ENCODE assay signal across 12 mouse cellular contexts in genomic region chr1:33714796-33715195, GRCm38 (mm10). TPM values are rescaled to one million over a fixed set of nuclear protein-coding genes. Genes with fewer than 3 reads are reported as not detected.
A peak's percentile ranks its signal among the peaks of the same experiment; 100 is the strongest.
DNase-seq lines count a peak whose midpoint lies in the region; ATAC-seq and TF ChIP-seq lines count a peak whose summit lies in the region.
"Had no signal": no experiment of that assay in that cellular context is flagged by ENCODE, and none has a peak within 500 bp of the region (broad histone marks: within the 10 kb centered on the region; RNA-seq: fewer than 3 reads in every experiment).

No protein-coding gene starts in this region.

- no peaks in the 10 kb centered on the region for H3K9me3 ChIP-seq in forebrain, embryonic 10.5 days
- H3K9me3 ChIP-seq in forebrain, postnatal 0 days (ENCODE audit: low read length): no peaks in the 10 kb centered on the region
- no peaks in the 10 kb centered on the region for H3K9me3 ChIP-seq in midbrain, embryonic 10.5 days (replicated peaks)
- no peaks in the 10 kb centered on the region for H3K9me3 ChIP-seq in midbrain, postnatal 0 days (ENCODE audit: low read length)
- H3K9me3 ChIP-seq in limb, embryonic 13.5 days: no peaks in the 10 kb centered on the region

- H3K27me3 ChIP-seq in forebrain, embryonic 10.5 days (ENCODE audit: poor library complexity, severe bottlenecking): 0 out of 2 replicates have a peak, but pooled peaks cover 4% of the 10 kb centered on the region
- H3K27me3 ChIP-seq in forebrain, postnatal 0 days (ENCODE audit: insufficient read depth, low read length): no peaks in the 10 kb centered on the region
- 0 out of 2 replicates have a peak, but pooled peaks cover 3% of the 10 kb centered on the region for H3K27me3 ChIP-seq in midbrain, embryonic 10.5 days (ENCODE audit: low read depth, poor library complexity, severe bottlenecking)
- no peaks in the 10 kb centered on the region for H3K27me3 ChIP-seq in midbrain, postnatal 0 days (ENCODE audit: insufficient read depth, low read length)
- no peaks in the 10 kb centered on the region for H3K27me3 ChIP-seq in limb, embryonic 13.5 days

- no peak for TF ChIP-seq CTCF in forebrain, postnatal 0 days (IDR thresholded peaks at IDR 0.05; ENCODE audit: low read depth)
- TF ChIP-seq CTCF in midbrain, postnatal 0 days (IDR thresholded peaks at IDR 0.05): no peak

- DNase-seq in forebrain, embryonic 10.5 days (ENCODE audit: extremely low spot score, low spot score): peak; percentile 24
- no peak for DNase-seq in forebrain, postnatal 0 days
- DNase-seq in midbrain, embryonic 10.5 days (ENCODE audit: low spot score): peak; percentile 27
- no peak for DNase-seq in midbrain, postnatal 0 days (ENCODE audit: low spot score)
- no peak for DNase-seq in right cerebral cortex, postnatal 14 days
- DNase-seq in left cerebral cortex, postnatal 14 days (ENCODE audit: low spot score in 2 of 2): no peak
- no peak for DNase-seq in frontal cortex, postnatal 10 days (ENCODE audit: low spot score in 2 of 2)
- DNase-seq: cerebellum, adult 8-10 months; gastrocnemius, postnatal 10 days; lung, postnatal 4 days; right cerebral cortex, adult 18-20 months had no signal

- H3K4me1 ChIP-seq in forebrain, embryonic 10.5 days: peaks cover 15% of the 10 kb centered on the region
- no peaks in the 10 kb centered on the region for H3K4me1 ChIP-seq in forebrain, postnatal 0 days (ENCODE audit: insufficient read depth)
- peaks cover 8% of the 10 kb centered on the region for H3K4me1 ChIP-seq in midbrain, embryonic 10.5 days
- no peaks in the 10 kb centered on the region for H3K4me1 ChIP-seq in midbrain, postnatal 0 days (ENCODE audit: insufficient read depth, low read length)
- 0 out of 2 replicates have a peak, but pooled peaks cover 4% of the 10 kb centered on the region for H3K4me1 ChIP-seq in limb, embryonic 13.5 days

- no peak overlapping the region for H3K27ac ChIP-seq in forebrain, embryonic 10.5 days
- no peak overlapping the region for H3K27ac ChIP-seq in forebrain, postnatal 0 days (ENCODE audit: low read depth, low read length)
- no peak overlapping the region for H3K27ac ChIP-seq in midbrain, embryonic 10.5 days (replicated peaks)
- no peak overlapping the region for H3K27ac ChIP-seq in midbrain, postnatal 0 days (ENCODE audit: low read depth, low read length)
- no peak overlapping the region for H3K27ac ChIP-seq in limb, embryonic 13.5 days

- H3K4me2 ChIP-seq in forebrain, postnatal 0 days (ENCODE audit: low read depth): no peak overlapping the region
- no peak overlapping the region for H3K4me2 ChIP-seq in midbrain, postnatal 0 days (ENCODE audit: low read depth, low read length, poor library complexity, severe bottlenecking)
- peak overlapping the region; percentile 32 for H3K4me2 ChIP-seq in limb, embryonic 13.5 days (replicated peaks)

- no peak overlapping the region for H3K9ac ChIP-seq in forebrain, postnatal 0 days
- no peak overlapping the region for H3K9ac ChIP-seq in midbrain, postnatal 0 days (replicated peaks; ENCODE audit: low read length, poor library complexity, severe bottlenecking)
- H3K9ac ChIP-seq in limb, embryonic 13.5 days: no peak overlapping the region

- no peaks in the 10 kb centered on the region for H3K36me3 ChIP-seq in forebrain, embryonic 10.5 days (replicated peaks)
- H3K36me3 ChIP-seq in forebrain, postnatal 0 days (ENCODE audit: insufficient read depth): no peaks in the 10 kb centered on the region
- H3K36me3 ChIP-seq in midbrain, embryonic 10.5 days: no peaks in the 10 kb centered on the region
- H3K36me3 ChIP-seq in midbrain, postnatal 0 days (ENCODE audit: insufficient read depth, low read length): no peaks in the 10 kb centered on the region
- H3K36me3 ChIP-seq in limb, embryonic 13.5 days: no peaks in the 10 kb centered on the region

- H3K4me3 ChIP-seq in forebrain, embryonic 10.5 days: peak overlapping the region; percentile 22
- no peak overlapping the region for H3K4me3 ChIP-seq in forebrain, postnatal 0 days (ENCODE audit: low read depth, low read length)
- H3K4me3 ChIP-seq in midbrain, embryonic 10.5 days: peak overlapping the region; percentile 16; the same call in 1 of the 2 replicates
- no peak overlapping the region for H3K4me3 ChIP-seq in midbrain, postnatal 0 days (ENCODE audit: low read depth, low read length)
- no peak overlapping the region for H3K4me3 ChIP-seq in limb, embryonic 13.5 days

- intact Hi-C loops in left cerebral cortex, postnatal 14 days (cut with DNase I): no loop called here

- 12% methylated on average over 10 of the region's 10 CpGs for WGBS in forebrain, embryonic 10.5 days
- 8% methylated on average over 10 of the region's 10 CpGs for WGBS in forebrain, postnatal 0 days
- 8% methylated on average over 10 of the region's 10 CpGs for WGBS in midbrain, embryonic 10.5 days
- WGBS in midbrain, postnatal 0 days: 5% methylated on average over 10 of the region's 10 CpGs
- 2% methylated on average over 10 of the region's 10 CpGs for WGBS in limb, embryonic 13.5 days

- ATAC-seq in forebrain, postnatal 0 days: no peak; the same call in 1 of the 2 replicates
- no peak for ATAC-seq in midbrain, postnatal 0 days (ENCODE audit: low FRiP score)
- 0 out of 2 replicates have a peak, but pooled peaks have one; percentile 51 for ATAC-seq in limb, embryonic 13.5 days (ENCODE audit: low FRiP score, low read depth)

RNA-seq across cellular contexts. Expression of gene Rab23, which starts 4.9 kb away (rescaled TPM):
- polyA plus RNA-seq in forebrain, embryonic 10.5 days (2016; fragmentation: Nextera tagmentation; extraction: Ambion mirVana): 31.1 and 34.8 TPM in 2 replicates
- 9.0 and 13.8 TPM in 2 replicates for total RNA-seq in forebrain, postnatal 0 days (2014; rRNA removed)
- polyA plus RNA-seq in forebrain, postnatal 0 days (2015; fragmentation: Nextera tagmentation; extraction: Ambion mirVana): 21.1 and 25.4 TPM in 2 replicates
- polyA plus RNA-seq in midbrain, embryonic 10.5 days (2016; fragmentation: Nextera tagmentation; extraction: Ambion mirVana): 30.9 and 33.2 TPM in 2 replicates
- 9.3 and 13.2 TPM in 2 replicates for total RNA-seq in midbrain, postnatal 0 days (2014; rRNA removed)
- polyA plus RNA-seq in midbrain, postnatal 0 days (2015; fragmentation: Nextera tagmentation; extraction: Ambion mirVana): 25.0 and 29.8 TPM in 2 replicates
- 37.8 and 39.4 TPM in 2 replicates for polyA plus RNA-seq in limb, embryonic 13.5 days (2015; fragmentation: Nextera tagmentation; extraction: Ambion mirVana)
- 10 to 100 TPM; 26.7 to 30.6 TPM for total RNA-seq in left cerebral cortex, postnatal 14 days (2021)

RNA-seq across cellular contexts. Expression of gene Bag2, which starts 42.8 kb away (rescaled TPM):
- polyA plus RNA-seq in forebrain, embryonic 10.5 days (2016; fragmentation: Nextera tagmentation; extraction: Ambion mirVana): 51.8 and 52.3 TPM in 2 replicates
- 26.5 and 33.1 TPM in 2 replicates for total RNA-seq in forebrain, postnatal 0 days (2014; rRNA removed)
- polyA plus RNA-seq in forebrain, postnatal 0 days (2015; fragmentation: Nextera tagmentation; extraction: Ambion mirVana): 27.6 and 29.0 TPM in 2 replicates
- polyA plus RNA-seq in midbrain, embryonic 10.5 days (2016; fragmentation: Nextera tagmentation; extraction: Ambion mirVana): 39.0 and 52.2 TPM in 2 replicates
- 12.8 and 26.1 TPM in 2 replicates for total RNA-seq in midbrain, postnatal 0 days (2014; rRNA removed)
- polyA plus RNA-seq in midbrain, postnatal 0 days (2015; fragmentation: Nextera tagmentation; extraction: Ambion mirVana): 28.1 and 29.0 TPM in 2 replicates
- polyA plus RNA-seq in limb, embryonic 13.5 days (2015; fragmentation: Nextera tagmentation; extraction: Ambion mirVana): 48.1 and 52.3 TPM in 2 replicates
- 10 to 100 TPM; 16.5 to 17.2 TPM for total RNA-seq in left cerebral cortex, postnatal 14 days (2021)

RNA-seq across cellular contexts. Expression of gene Prim2, which starts 45.2 kb away (rescaled TPM):
- 61.3 and 61.5 TPM in 2 replicates for polyA plus RNA-seq in forebrain, embryonic 10.5 days (2016; fragmentation: Nextera tagmentation; extraction: Ambion mirVana)
- total RNA-seq in forebrain, postnatal 0 days (2014; rRNA removed): 26.9 and 33.4 TPM in 2 replicates
- 17.8 and 18.3 TPM in 2 replicates for polyA plus RNA-seq in forebrain, postnatal 0 days (2015; fragmentation: Nextera tagmentation; extraction: Ambion mirVana)
- 57.6 and 59.1 TPM in 2 replicates for polyA plus RNA-seq in midbrain, embryonic 10.5 days (2016; fragmentation: Nextera tagmentation; extraction: Ambion mirVana)
- 18.7 and 21.5 TPM in 2 replicates for total RNA-seq in midbrain, postnatal 0 days (2014; rRNA removed)
- 12.6 and 13.2 TPM in 2 replicates for polyA plus RNA-seq in midbrain, postnatal 0 days (2015; fragmentation: Nextera tagmentation; extraction: Ambion mirVana)
- 37.3 and 40.2 TPM in 2 replicates for polyA plus RNA-seq in limb, embryonic 13.5 days (2015; fragmentation: Nextera tagmentation; extraction: Ambion mirVana)
- total RNA-seq in left cerebral cortex, postnatal 14 days (2021): 1 to 10 TPM; 5.6 to 6.0 TPM

Comparison
In these comparisons a context has a peak if more than half of its experiments do, and no peak if none do; other contexts are left out.
1. DNase-seq: peak in forebrain, embryonic 10.5 days (single experiment) and midbrain, embryonic 10.5 days (single experiment); none in forebrain, postnatal 0 days (single experiment), midbrain, postnatal 0 days (single experiment), right cerebral cortex, postnatal 14 days (single experiment), left cerebral cortex, postnatal 14 days (0 of 2) and frontal cortex, postnatal 10 days (0 of 2).
2. H3K4me3 ChIP-seq: peak in forebrain, embryonic 10.5 days (single experiment) and midbrain, embryonic 10.5 days (single experiment); none in forebrain, postnatal 0 days (single experiment), midbrain, postnatal 0 days (single experiment) and limb, embryonic 13.5 days (single experiment).